Mouse (Mus musculus): Measurements from ENCODE around the gene Mastl.

GRCm38 (mm10) chr2:23202900-23203670, 47.3 kb upstream of the Mastl start:
- TF ChIP-seq POLR2A (IDR thresholded peaks at IDR 0.05; ENCODE audit: extremely low read depth, insufficient read depth, low read length) (no peak), CTCF (IDR thresholded peaks at IDR 0.05; ENCODE audit: extremely low read depth, insufficient read depth, low read length) (no peak)

All from cortical plate, adult 2 months (tissue).